Mouse (Mus musculus) hindlimb bud, embryonic 11.5 days (tissue): ENCODE measurements around the gene Tmem259.

Experiments
- DNase-seq: peaks from one replicate; pipeline ENCODE4 v3.0.0-alpha.2; 2012; ENCODE audit warnings: low read depth, low spot score; ENCODE audit errors: extremely low spot score

The Tmem259 gene

GRCm38 (mm10) chr10:80016931-80017330, 32.8 kb upstream of the Tmem259 start:
- DNase-seq, result no peak

DNA sequence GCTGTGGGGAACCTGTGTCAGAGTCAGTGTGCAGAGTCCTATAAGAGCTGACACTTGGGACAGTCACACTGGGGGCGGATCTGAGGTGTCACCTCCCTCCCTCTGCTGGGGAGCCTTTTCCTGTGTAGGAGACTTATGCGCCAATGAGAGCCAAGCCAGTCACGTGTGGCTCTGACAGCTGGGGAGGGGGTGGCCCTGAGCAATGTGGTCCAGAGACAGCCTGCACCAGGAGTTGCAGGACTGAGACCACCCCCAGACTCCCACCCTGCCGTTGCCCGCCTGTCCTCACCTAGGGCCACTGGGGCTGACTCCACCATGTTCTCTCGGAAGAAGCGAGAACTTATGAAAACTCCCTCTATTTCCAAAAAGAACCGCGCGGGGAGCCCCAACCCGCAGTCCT, 32.4 kb upstream of the Tmem259 start, which contains the start of gene Arhgap45:
Gene Arhgap45 (plus strand): TSS at position 143 of the 400 bp plus-strand sequence.
- no peak for DNase-seq

DNA sequence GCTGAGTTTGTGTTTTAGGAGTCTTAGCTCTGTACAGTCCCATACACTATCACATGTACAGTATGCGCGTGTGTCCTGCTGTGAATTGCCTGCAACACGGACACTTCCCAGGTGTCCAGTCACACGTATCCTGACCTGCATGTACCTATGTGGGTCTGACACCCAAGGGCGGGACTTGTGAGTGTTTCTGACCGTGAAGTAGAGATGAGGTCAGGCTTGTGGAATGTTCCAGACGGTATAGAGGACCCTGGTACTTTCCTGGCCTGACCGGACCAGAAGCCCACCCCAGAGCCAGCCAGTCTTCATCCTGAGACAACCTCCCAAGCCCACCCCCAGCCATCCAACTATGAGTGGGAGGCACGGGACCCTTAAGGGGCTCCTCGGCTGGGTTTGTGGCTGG, 31.5 kb upstream of the Tmem259 start:
- DNase-seq, result no peak

GRCm38 (mm10) chr10:80014484-80015290, 30.6 kb upstream of the Tmem259 start:
- DNase-seq, result no peak

DNA sequence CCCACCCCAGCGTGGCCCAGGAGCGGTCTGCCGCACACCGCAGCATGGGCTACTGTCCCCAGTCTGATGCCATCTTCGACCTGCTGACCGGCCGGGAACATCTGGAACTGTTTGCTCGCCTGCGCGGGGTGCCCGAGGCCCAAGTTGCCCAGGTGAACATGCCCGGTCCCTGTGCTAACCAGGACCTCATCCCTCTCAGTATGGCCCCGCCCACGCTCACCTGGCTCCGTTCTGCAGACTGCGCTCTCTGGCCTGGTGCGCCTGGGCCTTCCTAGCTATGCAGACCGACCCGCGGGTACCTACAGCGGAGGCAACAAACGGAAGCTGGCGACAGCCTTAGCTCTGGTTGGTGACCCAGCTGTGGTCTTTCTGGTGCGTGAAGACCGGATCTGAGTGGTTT, 29.5 kb upstream of the Tmem259 start:
- no peak for DNase-seq

GRCm38 (mm10) chr10:80011740-80012139, 27.6 kb upstream of the Tmem259 start:
- DNase-seq, result no peak

GRCm38 (mm10) chr10:80004233-80004705, 20.1 kb upstream of the Tmem259 start:
- DNase-seq, result no peak

DNA sequence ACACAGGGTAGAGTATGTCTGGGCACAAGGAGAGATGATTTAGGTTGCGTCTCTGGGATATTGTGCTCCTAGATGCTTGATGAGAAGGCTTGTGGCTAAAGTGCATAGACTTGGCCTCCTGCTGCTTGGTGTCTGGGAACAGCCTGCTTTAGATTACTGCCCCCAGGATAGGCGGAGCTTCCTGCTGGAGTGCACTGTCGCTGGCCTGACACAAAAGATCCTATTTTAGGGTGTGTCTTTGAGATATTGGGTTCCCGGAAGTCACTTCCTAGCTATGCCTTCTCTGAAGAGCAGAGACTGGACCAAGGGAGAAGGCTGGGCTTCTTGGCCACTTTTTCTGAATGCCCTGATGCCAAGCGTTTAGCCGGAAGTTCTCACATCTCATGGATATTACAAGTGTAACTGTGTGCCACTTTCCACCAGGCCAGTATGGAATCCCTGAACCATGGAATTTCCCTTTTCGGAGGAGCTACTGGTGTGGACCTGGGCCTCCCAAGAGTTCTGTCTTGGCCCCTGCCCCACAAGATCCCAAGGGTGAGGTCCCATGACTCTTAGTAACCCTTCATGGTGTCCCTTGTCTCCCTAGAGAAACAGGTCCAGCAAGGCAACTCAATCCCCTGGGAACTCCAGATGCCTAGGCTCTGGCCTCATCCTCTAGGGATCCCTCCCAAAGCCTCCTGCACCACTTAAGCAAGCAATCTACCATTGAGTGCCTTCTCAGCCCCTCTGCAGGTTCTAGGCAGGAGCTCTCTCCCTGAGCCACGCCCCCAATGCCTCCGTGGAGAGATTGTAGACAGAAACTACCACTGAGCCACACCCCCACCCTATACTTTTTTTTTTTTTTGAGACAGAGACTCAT, 19.5 kb upstream of the Tmem259 start:
- no peak for DNase-seq

DNA sequence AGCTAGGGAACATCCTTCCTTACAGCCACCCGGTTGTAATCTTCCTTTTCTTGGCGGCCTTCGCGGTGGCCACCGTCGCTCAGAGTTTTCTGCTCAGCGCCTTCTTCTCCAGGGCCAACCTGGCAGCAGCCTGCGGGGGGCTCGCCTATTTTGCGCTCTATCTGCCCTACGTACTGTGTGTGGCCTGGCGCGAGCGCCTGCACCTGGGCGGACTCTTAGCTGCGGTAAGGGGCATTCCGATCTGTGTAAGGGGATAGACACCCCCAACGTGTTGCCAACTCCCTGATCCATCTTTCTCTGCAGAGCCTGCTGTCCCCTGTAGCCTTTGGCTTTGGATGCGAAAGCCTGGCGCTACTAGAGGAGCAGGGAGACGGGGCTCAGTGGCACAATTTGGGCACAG, 18.7 kb upstream of the Tmem259 start:
- DNase-seq, result no peak

- no peak for DNase-seq
Measured at GRCm38 (mm10) chr10:80001945-80002344, 17.8 kb upstream of the Tmem259 start.

- no peak for DNase-seq
Measured at GRCm38 (mm10) chr10:79997819-79998218, 13.7 kb upstream of the Tmem259 start.

DNA sequence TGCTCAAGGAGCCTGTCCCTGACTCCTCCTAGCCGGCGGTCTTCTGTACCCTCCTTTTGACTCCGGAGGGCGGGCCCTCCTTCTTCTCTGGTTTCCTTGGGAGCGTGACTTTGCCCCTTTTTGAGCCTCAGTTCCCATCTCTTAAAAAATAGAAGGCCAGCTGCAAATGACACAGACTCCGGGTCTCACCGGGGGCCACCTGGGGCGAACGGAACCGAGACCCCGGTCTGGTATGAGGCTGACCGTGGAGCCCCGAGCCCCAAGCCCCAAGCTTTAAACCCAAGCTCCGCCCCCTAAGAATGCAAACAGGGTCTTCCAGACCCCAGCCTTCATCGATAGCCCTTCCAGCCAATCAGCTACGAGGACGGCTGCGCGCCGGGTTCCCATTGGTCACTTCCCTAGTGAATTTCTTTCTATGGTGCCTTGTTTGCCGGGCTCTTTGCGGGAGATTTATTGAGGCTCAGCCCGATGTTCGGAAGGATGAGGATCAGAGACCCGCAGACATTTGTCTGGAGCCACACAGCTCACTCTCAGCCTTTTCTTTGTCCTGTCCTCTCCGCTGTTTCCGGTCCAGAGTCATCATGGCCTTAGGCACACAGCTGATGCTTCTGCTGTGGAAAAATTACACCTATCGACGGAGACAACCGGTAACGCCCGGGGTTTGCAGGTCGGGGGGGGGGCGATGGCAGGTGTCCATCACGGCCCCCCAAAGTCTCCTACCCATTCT, 13.1 kb upstream of the Tmem259 start:
- DNase-seq, result no peak

- no peak for DNase-seq
Measured at GRCm38 (mm10) chr10:79996272-79997033, 12.3 kb upstream of the Tmem259 start, which contains the start of gene Abca7. Gene Abca7, plus strand, starts transcription at chr10:79996494.

- no peak for DNase-seq
Measured at GRCm38 (mm10) chr10:79995636-79996035, 11.5 kb upstream of the Tmem259 start.

GRCm38 (mm10) chr10:79994397-79995115, 10.4 kb upstream of the Tmem259 start:
- no peak for DNase-seq

- no peak for DNase-seq
Measured at GRCm38 (mm10) chr10:79991548-79991947, 7.4 kb upstream of the Tmem259 start.

- DNase-seq, result no peak
Measured at GRCm38 (mm10) chr10:79991099-79991498, 7.0 kb upstream of the Tmem259 start.

DNA sequence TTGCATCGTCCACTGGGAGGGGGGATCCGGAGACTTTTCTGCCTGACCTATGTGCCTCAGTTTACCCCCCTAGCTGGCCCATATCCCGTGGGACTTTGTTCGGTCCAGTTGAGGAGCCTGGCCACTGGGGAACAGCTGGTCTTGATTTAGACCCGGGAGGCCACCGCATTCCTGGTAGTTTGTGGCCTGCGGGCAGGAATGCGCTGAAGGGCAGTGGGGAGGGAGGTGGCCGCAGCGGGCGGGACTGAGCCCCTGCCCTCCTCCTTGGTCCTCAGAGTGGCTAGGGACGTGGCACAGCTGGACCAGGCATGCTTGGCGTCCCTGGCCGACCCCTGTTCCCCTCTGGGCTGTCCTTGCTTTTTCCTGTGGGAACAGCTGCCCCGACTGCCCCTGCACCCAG, 5.7 kb upstream of the Tmem259 start:
- no peak for DNase-seq

- no peak for DNase-seq
Measured at GRCm38 (mm10) chr10:79989272-79989786, 5.2 kb upstream of the Tmem259 start.
